Mouse (Mus musculus): ENCODE results near the gene Aqp7. TPM values are rescaled to one million over a fixed set of nuclear protein-coding genes. Genes with fewer than 3 reads are reported as not detected.

Gene Aqp7
- total and polyA plus RNA-seq, 3 experiments: 12.5 to 42.1 (median 20.8) TPM

GRCm38 (mm10) chr4:41000842-41001639 is 46.9 kb downstream of the Aqp7 start:
- DNase-seq: no peak

- DNase-seq: no peak
Measured at GRCm38 (mm10) chr4:41000271-41000670, 47.7 kb downstream of the Aqp7 start.

GRCm38 (mm10) chr4:40997916-40998315 is 50.0 kb downstream of the Aqp7 start:
- DNase-seq: no peak

- no peak for DNase-seq
Measured at GRCm38 (mm10) chr4:40996302-40996701, 51.6 kb downstream of the Aqp7 start.

GRCm38 (mm10) chr4:40989633-40990032 is 58.3 kb downstream of the Aqp7 start:
- DNase-seq: no peak

GRCm38 (mm10) chr4:40983686-40984085 is 64.3 kb downstream of the Aqp7 start:
- no peak for DNase-seq

Small RNAs within 50 kb of the gene (microRNA-seq; reads per million reads assigned to microRNA genes)
- 0.22 to 1.7 reads per million in 2 experiments for gene Mir3094

Other genes starting within 250 kb of the Aqp7 start
- 10 to 100 TPM; 53.0 to 67.7 TPM for gene B4galt1, start 194.1 kb downstream of the Aqp7 start, total RNA-seq (2021)
- gene B4galt1, start 194.1 kb downstream of the Aqp7 start, polyA plus RNA-seq (2012; rRNA removed): 166 and 197 TPM in 2 replicates
- gene Spink4, start 128.1 kb downstream of the Aqp7 start, total RNA-seq (2021): 100 to 1,000 TPM in 1 of 2 experiments, not detected in 1; 112 TPM
- 6.3 and 15.7 TPM in 2 replicates for gene Spink4, start 128.1 kb downstream of the Aqp7 start, polyA plus RNA-seq (2012; rRNA removed)
- 100 to 1,000 TPM; 274 to 368 TPM for gene Bag1, start 99.8 kb downstream of the Aqp7 start, total RNA-seq (2021)
- 268 and 567 TPM in 2 replicates for gene Bag1, start 99.8 kb downstream of the Aqp7 start, polyA plus RNA-seq (2012; rRNA removed)
- 100 to 1,000 TPM; 101 to 104 TPM for gene Chmp5, start 99.7 kb downstream of the Aqp7 start, total RNA-seq (2021)
- 4.1 and 4.5 TPM in 2 replicates for gene Chmp5, start 99.7 kb downstream of the Aqp7 start, polyA plus RNA-seq (2012; rRNA removed)
- 10 to 100 TPM; 66.1 to 93.2 TPM for gene Nfx1, start 77.2 kb downstream of the Aqp7 start, total RNA-seq (2021)
- 23.7 and 31.0 TPM in 2 replicates for gene Nfx1, start 77.2 kb downstream of the Aqp7 start, polyA plus RNA-seq (2012; rRNA removed)
- gene Aqp3, start 50.0 kb upstream of the Aqp7 start, total RNA-seq (2021): under 1 TPM in 1 of 2 experiments, not detected in 1; 0.28 TPM
- 0.22 and 0.40 TPM in 2 replicates for gene Aqp3, start 50.0 kb upstream of the Aqp7 start, polyA plus RNA-seq (2012; rRNA removed)
- gene Nol6, start 76.3 kb upstream of the Aqp7 start, total RNA-seq (2021): 10 to 100 TPM; 58.1 to 59.3 TPM
- 66.5 and 89.8 TPM in 2 replicates for gene Nol6, start 76.3 kb upstream of the Aqp7 start, polyA plus RNA-seq (2012; rRNA removed)
- gene Ube2r2, start 87.6 kb upstream of the Aqp7 start, total RNA-seq (2021): 100 to 1,000 TPM in 1 of 2 experiments, 10 to 100 TPM in 1; 94.6 to 105 TPM
- gene Ube2r2, start 87.6 kb upstream of the Aqp7 start, polyA plus RNA-seq (2012; rRNA removed): 32.7 and 45.5 TPM in 2 replicates
- gene Ubap2, start 227.0 kb upstream of the Aqp7 start, total RNA-seq (2021): 10 to 100 TPM; 34.4 to 42.4 TPM
- gene Ubap2, start 227.0 kb upstream of the Aqp7 start, polyA plus RNA-seq (2012; rRNA removed): 206 and 245 TPM in 2 replicates